ENCODE assay signal across 11 mouse cellular contexts in genomic region chr9:107464130-107464529, GRCm38 (mm10).
DNase-seq lines count a peak whose midpoint lies in the region; ATAC-seq lines count a peak whose summit lies in the region.
"Had no signal": no experiment of that assay in that cellular context is flagged by ENCODE, and none has a peak within 500 bp of the region (broad histone marks: within the 10 kb centered on the region; RNA-seq: fewer than 3 reads in every experiment).

No protein-coding gene starts in this region.

- H3K4me2 ChIP-seq in hindbrain, embryonic 16.5 days (ENCODE audit: low read length): no peak overlapping the region
- no peak overlapping the region for H3K4me2 ChIP-seq in midbrain, embryonic 12.5 days (replicated peaks)
- H3K4me2 ChIP-seq: embryonic facial prominence, embryonic 15.5 days had no signal

- peak overlapping the region; percentile 87 for H3K27ac ChIP-seq in heart, embryonic 10.5 days
- H3K27ac ChIP-seq in hindbrain, embryonic 16.5 days (ENCODE audit: low read depth, low read length): peak overlapping the region; percentile 74
- H3K27ac ChIP-seq in midbrain, embryonic 12.5 days (replicated peaks): peak overlapping the region; percentile 63
- H3K27ac ChIP-seq: embryonic facial prominence, embryonic 15.5 days; layer of hippocampus, adult 2 months; macrophage had no signal

- H3K27me3 ChIP-seq in heart, embryonic 10.5 days (ENCODE audit: insufficient read depth, poor library complexity, severe bottlenecking): no peaks in the 10 kb centered on the region; the same call in none of the 2 replicates
- H3K27me3 ChIP-seq in hindbrain, embryonic 16.5 days (replicated peaks; ENCODE audit: control insufficient read depth, insufficient read depth, low read length): no peaks in the 10 kb centered on the region
- H3K27me3 ChIP-seq in midbrain, embryonic 12.5 days: peaks cover 13% of the 10 kb centered on the region

- H3K36me3 ChIP-seq in heart, embryonic 10.5 days: no peaks in the 10 kb centered on the region
- no peaks in the 10 kb centered on the region for H3K36me3 ChIP-seq in hindbrain, embryonic 16.5 days (ENCODE audit: control insufficient read depth, insufficient read depth, low read length)
- H3K36me3 ChIP-seq in midbrain, embryonic 12.5 days: no peaks in the 10 kb centered on the region
- H3K36me3 ChIP-seq: embryonic facial prominence, embryonic 15.5 days had no signal

- 6% methylated on average over 9 of the region's 9 CpGs for WGBS in heart, embryonic 10.5 days
- WGBS in hindbrain, embryonic 16.5 days: 22% methylated on average over 9 of the region's 9 CpGs
- 41% methylated on average over 9 of the region's 9 CpGs for WGBS in midbrain, embryonic 12.5 days

- H3K4me1 ChIP-seq in heart, embryonic 10.5 days: peaks cover 60% of the 10 kb centered on the region
- peaks cover 22% of the 10 kb centered on the region for H3K4me1 ChIP-seq in hindbrain, embryonic 16.5 days (ENCODE audit: control insufficient read depth, insufficient read depth, low read depth, low read length)
- H3K4me1 ChIP-seq in midbrain, embryonic 12.5 days: peaks cover 44% of the 10 kb centered on the region

- peak overlapping the region; percentile 54 for H3K9ac ChIP-seq in hindbrain, embryonic 16.5 days (ENCODE audit: low read depth, low read length)
- peak overlapping the region; percentile 28; the same call in 1 of the 2 replicates for H3K9ac ChIP-seq in midbrain, embryonic 12.5 days (replicated peaks)
- H3K9ac ChIP-seq: embryonic facial prominence, embryonic 15.5 days had no signal

- peak; percentile 25; the same call in 1 of the 2 replicates for ATAC-seq in hindbrain, embryonic 16.5 days
- ATAC-seq in midbrain, embryonic 12.5 days (ENCODE audit: low FRiP score, low read depth): no peak
- no peak for ATAC-seq in granulocyte monocyte progenitor cell, adult 5-6 weeks (replicated peaks; ENCODE audit: poor library complexity, severe bottlenecking)

- 0 out of 2 replicates have a peak overlapping the region, but pooled peaks have one; percentile 12 for H3K4me3 ChIP-seq in heart, embryonic 10.5 days
- H3K4me3 ChIP-seq in hindbrain, embryonic 16.5 days (ENCODE audit: low read length): no peak overlapping the region
- no peak overlapping the region for H3K4me3 ChIP-seq in midbrain, embryonic 12.5 days
- H3K4me3 ChIP-seq: embryonic facial prominence, embryonic 15.5 days; layer of hippocampus, adult 2 months had no signal

- DNase-seq in heart, embryonic 10.5 days (ENCODE audit: low spot score): no peak
- no peak for DNase-seq in heart, adult 18-20 months
- peak; percentile 36 for DNase-seq in c-Kit-negative CD71-positive TER-119-positive erythroid progenitor cells, embryonic 14.5 days (ENCODE audit: low read depth, low spot score)
- no peak for DNase-seq in urinary bladder, adult 18-20 months (ENCODE audit: low spot score in 2 of 2)
- DNase-seq in thymus, postnatal 14 days: no peak

- H3K9me3 ChIP-seq in heart, embryonic 10.5 days: no peaks in the 10 kb centered on the region
- H3K9me3 ChIP-seq in hindbrain, embryonic 16.5 days (ENCODE audit: control insufficient read depth, low read length): no peaks in the 10 kb centered on the region
- no peaks in the 10 kb centered on the region for H3K9me3 ChIP-seq in midbrain, embryonic 12.5 days
- H3K9me3 ChIP-seq: embryonic facial prominence, embryonic 15.5 days had no signal
